Mouse (Mus musculus): ENCODE measurements around the gene Rev3l.
"Not testable (repeated sequence)": the region's sequence is repeated elsewhere in the genome, so short reads cannot be mapped to it uniquely, and the experiment has no call there.

The Rev3l gene

GRCm38 (mm10) chr10:39785241-39785640 is 53.3 kb downstream of the Rev3l start:
- DNase-seq: no peak

DNA sequence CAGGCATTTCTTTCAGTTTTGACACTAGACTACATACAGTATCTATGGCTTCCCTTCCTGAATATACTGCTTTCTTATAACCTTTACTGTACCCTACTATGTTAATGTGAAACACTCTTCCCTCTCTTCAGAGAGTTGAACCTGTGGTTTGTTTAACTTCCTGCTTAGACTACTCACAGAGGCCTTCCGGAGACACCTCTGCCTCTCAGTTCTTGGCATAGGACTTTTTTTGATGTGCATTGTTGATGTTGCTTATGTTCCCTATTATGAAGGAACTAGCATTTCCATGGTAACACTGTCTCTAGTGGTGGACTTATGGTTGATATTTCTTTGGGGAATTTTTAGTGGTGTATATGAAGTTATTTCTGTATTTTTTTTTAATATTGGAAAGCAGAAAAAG is 61.4 kb downstream of the Rev3l start:
- no peak for DNase-seq

DNA sequence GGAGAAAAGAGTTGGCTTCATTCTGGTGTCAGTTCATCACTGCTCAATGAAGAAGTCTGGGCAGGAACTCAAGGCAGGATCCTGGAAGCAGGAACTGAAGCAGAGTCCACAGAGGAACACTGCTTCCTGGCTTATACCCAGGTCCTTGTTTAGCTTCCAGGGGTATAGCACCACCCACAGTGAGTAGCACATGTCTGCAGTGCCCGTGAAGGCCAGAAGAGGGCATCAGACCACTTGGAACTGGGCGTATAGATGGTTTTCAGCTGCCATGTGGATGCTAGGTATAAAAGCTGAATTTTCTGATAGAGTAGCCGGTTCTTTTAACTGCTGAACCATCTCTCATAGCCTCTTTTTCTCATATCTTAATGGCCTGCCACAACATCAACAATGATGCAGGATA is 79.6 kb downstream of the Rev3l start:
- peak; percentile 27 to 75 for DNase-seq

GRCm38 (mm10) chr10:39842621-39843020 is 110.7 kb downstream of the Rev3l start:
- no peak for DNase-seq

DNA sequence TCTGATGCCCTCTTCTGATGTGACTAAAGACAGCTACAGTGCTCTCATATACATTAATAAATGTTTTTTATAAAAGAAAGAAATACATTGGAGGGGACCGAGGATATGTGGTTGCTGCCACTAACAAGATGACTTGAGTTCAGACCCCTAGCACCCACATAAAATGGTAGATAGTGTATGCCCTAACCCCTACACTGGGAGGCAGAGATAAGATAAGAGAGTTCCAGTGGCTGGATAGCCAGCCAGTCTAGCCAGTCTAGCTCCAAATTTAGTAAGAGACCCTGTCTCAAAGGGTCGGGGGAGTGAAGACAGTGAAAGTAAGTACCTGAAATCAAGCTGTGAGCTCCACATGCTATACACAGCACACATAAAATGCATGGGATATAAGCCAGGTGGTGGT is 133.6 kb downstream of the Rev3l start:
- DNase-seq: no peak

DNA sequence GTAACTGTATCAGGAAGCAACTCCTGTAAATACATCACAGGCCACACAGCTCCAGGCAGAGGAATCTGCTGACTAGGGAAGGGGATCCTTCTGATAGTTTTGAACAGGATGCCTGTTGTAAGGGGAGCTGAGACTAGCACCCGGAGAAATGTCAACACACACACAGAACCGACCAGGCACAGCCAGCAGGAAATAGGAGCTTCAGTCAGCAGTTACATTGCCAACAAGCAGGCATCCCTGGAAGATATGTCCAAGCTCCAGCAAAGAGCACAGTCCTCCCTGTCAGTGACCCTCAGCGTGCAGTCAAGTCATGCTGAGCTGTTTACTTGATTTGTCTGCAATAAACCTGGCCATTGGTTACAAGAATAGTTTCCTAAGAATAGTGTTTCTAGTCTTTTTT is 156.7 kb downstream of the Rev3l start:
- DNase-seq: peak; percentile 23 to 41

DNA sequence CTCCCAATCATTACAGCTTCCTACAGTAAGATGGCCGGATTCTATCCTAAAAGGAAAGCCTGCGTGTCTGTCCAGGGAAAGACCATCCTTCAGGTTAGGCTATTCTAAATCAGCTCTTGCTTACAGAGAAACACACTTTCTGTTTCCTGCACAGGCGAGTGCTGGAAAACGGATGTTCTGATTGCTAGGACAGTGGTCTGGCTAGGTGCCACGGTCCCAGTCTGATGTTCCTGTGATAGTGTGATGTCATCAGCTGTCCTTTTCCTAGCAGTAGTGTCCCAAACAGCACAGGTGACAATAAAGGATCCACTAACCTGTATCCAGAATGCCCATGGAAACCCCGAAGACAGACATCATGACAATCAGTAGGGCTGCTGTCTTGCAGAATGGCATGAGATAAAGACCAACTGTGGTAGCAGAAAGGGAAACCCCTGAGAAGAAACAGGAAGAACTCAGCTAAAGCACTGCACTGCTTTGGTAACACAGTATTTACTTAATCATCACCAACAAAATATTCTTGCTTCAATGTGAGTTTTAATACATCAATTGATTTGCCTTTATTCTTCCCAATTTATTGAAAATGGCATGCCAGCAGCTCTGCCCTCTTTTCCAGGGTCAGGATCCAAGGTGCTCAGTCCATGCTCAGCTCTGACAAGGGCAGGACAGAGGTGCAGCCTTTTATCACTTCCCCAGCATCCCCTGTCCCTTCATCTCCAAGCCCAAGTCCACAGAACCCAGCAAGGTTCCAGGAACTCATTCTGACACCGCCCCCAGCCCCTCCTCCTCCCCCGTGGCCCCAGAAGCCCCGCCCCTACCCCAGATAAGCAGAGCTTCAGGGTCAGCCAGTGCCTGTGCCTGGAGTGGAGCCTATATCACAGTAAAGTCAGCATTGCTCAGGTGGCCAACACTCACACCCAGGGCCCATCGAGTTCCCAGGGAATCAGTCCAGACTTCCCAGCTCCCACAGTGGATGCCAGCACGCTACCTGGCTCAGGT is 162.1 kb downstream of the Rev3l start:
- DNase-seq: peak; percentile 41 to 44

DNA sequence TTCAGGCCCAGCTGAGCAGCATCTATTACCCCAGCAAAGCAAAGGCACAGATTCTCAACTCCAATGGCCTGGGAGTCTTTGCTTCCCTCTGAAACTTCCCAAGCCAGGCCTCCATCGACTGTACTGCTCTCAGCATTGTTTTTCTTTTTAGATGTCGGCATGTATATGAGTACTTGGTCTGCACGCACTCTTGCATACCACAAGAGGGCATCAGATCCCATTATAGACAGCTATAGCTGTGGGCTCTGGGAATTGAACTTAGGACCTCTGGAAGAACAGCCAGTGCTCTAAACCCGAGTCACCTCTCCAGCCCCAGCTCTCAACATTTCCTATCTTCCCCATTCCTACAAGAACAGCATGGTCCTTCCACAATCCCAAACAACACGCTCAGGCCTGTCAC is 164.6 kb downstream of the Rev3l start:
- DNase-seq: peak in 1 of 2 experiments; percentile 29

DNA sequence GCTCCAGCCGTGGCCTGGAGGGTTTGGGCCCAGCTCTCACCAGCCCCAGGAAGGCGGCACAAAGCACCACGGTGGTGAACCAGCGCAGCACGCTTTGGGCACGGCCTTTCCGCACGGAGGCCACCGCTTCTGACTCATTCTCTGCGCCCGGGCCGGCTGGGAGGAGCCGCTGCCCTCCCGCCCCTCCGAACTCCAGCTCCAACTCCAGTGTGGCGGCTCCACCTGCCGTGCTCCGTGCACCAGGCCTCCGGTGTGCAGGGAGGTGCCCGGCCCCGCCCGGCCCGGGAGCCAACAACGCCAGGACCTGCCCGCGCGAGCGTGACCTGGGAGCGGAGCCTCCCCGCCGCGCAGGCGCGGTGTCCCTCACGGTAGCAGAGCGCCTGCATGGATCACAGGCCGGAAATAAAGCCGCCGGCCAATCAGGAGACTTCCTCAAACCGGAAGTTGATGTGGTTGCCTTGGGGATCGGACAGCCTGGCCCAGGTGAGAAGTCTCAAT is 167.0 kb downstream of the Rev3l start, which contains the start of gene Mfsd4b4:
Gene Mfsd4b4 (minus strand): TSS at position 365 of the 498 bp plus-strand sequence.
- peak; percentile 94 to 96 for DNase-seq

DNA sequence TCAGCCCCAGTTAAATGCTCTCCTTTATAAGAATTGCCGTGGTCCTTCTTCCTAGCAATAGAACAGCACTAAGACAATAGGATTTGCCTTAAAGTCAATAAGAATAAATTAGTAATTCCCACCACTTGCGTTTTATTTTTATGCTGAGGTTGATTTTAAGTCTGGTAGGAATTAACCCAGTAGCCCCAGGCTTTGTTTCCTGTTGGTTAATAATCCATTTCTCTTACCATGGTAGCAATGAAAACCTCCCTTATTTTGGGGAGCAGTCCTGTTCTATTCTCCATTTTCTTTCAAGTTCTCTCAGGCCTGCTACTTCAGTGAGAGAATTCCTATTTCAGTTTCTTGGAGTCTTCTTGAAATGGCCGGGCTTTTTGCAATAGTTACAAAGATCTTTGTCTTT is 172.3 kb downstream of the Rev3l start:
- no peak for DNase-seq

DNA sequence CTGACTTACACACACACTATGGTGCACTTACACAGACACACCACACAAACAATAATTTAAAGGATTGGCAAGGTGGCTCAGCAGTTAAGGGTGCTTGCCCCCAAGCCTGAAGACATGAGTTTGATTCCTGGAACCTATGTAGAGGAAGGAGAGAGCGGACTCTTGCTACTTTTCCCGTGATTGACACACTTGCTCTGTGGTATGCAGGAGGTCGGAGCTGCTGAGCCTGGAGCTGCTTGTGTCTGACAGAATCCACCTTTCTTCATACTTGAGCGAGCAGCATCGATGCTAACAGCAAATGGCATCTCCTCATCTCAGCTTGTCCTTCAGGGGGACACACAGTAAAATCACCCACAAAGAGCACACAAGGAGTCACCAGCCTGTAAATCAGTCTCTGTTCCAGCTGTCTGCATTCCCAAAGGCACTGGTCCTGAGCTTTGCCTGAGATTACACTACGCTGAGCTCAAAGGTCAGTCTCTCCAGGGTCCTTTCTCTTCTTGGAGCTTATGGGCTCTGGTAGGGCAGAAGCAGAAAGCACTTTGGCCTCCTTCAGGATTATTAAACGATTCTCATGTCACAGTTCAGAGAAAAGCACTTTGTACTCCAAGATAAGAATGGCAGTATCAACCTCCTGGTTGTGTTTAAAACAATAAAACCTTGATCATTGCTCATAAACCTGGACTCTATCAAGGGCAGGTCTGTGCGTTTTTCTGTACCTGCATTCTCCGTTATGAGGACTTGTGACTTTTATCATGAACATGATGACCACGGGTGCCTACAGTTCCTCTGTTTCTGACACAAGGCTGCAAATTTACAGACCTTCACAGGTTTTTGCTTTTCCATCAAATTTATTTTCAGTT is 175.1 kb downstream of the Rev3l start:
- DNase-seq: peak; percentile 63 to 77

- DNase-seq: peak in 1 of 2 experiments; percentile 32
Measured at GRCm38 (mm10) chr10:39908768-39909441, 177.0 kb downstream of the Rev3l start.

GRCm38 (mm10) chr10:39912616-39913015 is 180.7 kb downstream of the Rev3l start:
- no peak for DNase-seq

DNA sequence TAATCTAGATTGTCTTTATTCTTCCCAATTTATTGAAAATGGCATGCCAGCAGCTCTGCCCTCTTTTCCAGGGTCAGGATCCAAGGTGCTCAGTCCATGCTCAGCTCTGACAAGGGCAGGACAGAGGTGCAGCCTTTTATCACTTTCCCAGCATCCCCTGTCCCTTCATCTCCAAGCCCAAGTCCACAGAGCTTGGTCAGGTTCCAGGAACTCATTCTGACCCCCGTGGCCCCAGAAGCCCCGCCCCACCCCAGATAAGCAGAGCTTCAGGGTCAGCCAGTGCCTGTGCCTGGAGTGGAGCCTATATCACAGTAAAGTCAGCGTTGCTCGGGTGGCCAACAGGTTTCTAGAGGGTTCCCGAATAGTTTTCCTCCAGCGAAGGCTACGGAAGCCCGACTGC is 192.6 kb downstream of the Rev3l start:
- not testable (repeated sequence) for DNase-seq
